Mouse (Mus musculus) heart, postnatal 0 days (tissue): ENCODE measurements at regions not wholly inside any gene's neighbourhood (a gene's known extent, or its start where the extent isn't known, plus 50 kb on each side); places are given as distances from the start of the nearest gene placed in this dataset.

ENCODE experiments used
- ATAC-seq: fragments of 200-750 bp; cut with Nextera tagmentation; 2 replicates; pipeline ENCODE4 v1.8.0; 2017; ENCODE audit warnings: low read depth, moderate number of reproducible peaks, moderate library complexity; ENCODE audit not compliant: insufficient read depth
- DNase-seq: peaks from one replicate; pipeline ENCODE4 v3.0.0-alpha.2; 2016; ENCODE audit warnings: low spot score
- H3K27ac ChIP-seq: fragments of 300-500 bp; sonication (generic); 2 replicates; pipeline ENCODE4 v1.5.1; 2014; ENCODE audit warnings: low read depth, mild to moderate bottlenecking
- H3K27me3 ChIP-seq: fragments of 300-500 bp; sonication (generic); 2 replicates; pipeline ENCODE4 v1.6.1; 2014; ENCODE audit warnings: low read length, mixed read lengths; ENCODE audit not compliant: control insufficient read depth, insufficient read depth
- H3K36me3 ChIP-seq: fragments of 300-500 bp; sonication (generic); replicated peaks from 2 replicates; pipeline ENCODE4 v1.6.1; 2014; ENCODE audit warnings: low read length, mixed read lengths; ENCODE audit not compliant: control insufficient read depth, insufficient read depth
- H3K4me1 ChIP-seq: fragments of 300-500 bp; sonication (generic); 2 replicates; pipeline ENCODE4 v1.6.1; 2014; ENCODE audit warnings: antibody characterized with exemption; ENCODE audit not compliant: control insufficient read depth, insufficient read depth
- H3K4me2 ChIP-seq: fragments of 300-500 bp; sonication (generic); 2 replicates; pipeline ENCODE4 v1.6.1; 2014; ENCODE audit warnings: low read depth, mild to moderate bottlenecking, low read length, moderate library complexity
- H3K4me3 ChIP-seq: fragments of 300-500 bp; sonication (generic); 2 replicates; pipeline ENCODE4 v1.5.1; 2014; ENCODE audit warnings: low read depth, low read length
- H3K9ac ChIP-seq: fragments of 300-500 bp; sonication (generic); replicated peaks from 2 replicates; pipeline ENCODE4 v1.6.1; 2014; ENCODE audit warnings: low read depth, low read length, mixed read lengths
- H3K9me3 ChIP-seq: fragments of 300-500 bp; sonication (generic); replicated peaks from 2 replicates; pipeline ENCODE4 v1.6.1; 2016; ENCODE audit warnings: low read length; ENCODE audit not compliant: control insufficient read depth
- CTCF ChIP-seq: IDR thresholded peaks from 2 replicates; pipeline ENCODE4 v1.5.1; 2016; ENCODE audit warnings: antibody characterized with exemption, control low read depth, low read depth
- EP300 ChIP-seq: IDR thresholded peaks from 2 replicates; pipeline ENCODE4 v1.6.1; 2016; ENCODE audit warnings: antibody characterized with exemption, low read depth
- WGBS: fragments of 180-500 bp; shearing (Covaris S2); extraction: QIAGEN DNeasy Blood & Tissue Kit; methylation state at CpG from one replicate; pipeline ENCODE4 v1.1.7; 2014; 5-methylcytosine and 5-hydroxymethylcytosine counted together

- DNase-seq: no peak
- WGBS: 86% methylated on average over 11 of the region's 11 CpGs
These were observed 232.9 kb downstream of the Gm11077 start for GRCm38 (mm10) chr6:140961987-140962386.

GRCm38 (mm10) chr6:140962563-140962962 is 233.5 kb downstream of the Gm11077 start:
- H3K4me2 ChIP-seq: no peak overlapping the region
- H3K4me1 ChIP-seq: no peaks in the 10 kb centered on the region
- no peak overlapping the region for H3K4me3 ChIP-seq
- H3K27me3 ChIP-seq: no peaks in the 10 kb centered on the region
- H3K9ac ChIP-seq: no peak overlapping the region
- no peaks in the 10 kb centered on the region for H3K9me3 ChIP-seq
- H3K27ac ChIP-seq: no peak overlapping the region
- ATAC-seq: no peak
- WGBS: 64% methylated on average over 4 of the region's 4 CpGs
- no peak for TF ChIP-seq CTCF
- no peak for TF ChIP-seq EP300
- H3K36me3 ChIP-seq: no peaks in the 10 kb centered on the region
- DNase-seq: no peak

More at GRCm38 (mm10) chr6:140961987-140962386, 232.9 kb downstream of the Gm11077 start:
- TF ChIP-seq CTCF: no peak
- Histone ChIP-seq H3K4me3 (no peak overlapping the region), H3K4me1 (no peaks in the 10 kb centered on the region), H3K36me3 (no peaks in the 10 kb centered on the region), H3K27ac (no peak overlapping the region), H3K9me3 (no peaks in the 10 kb centered on the region), H3K27me3 (no peaks in the 10 kb centered on the region), H3K4me2 (no peak overlapping the region), H3K9ac (no peak overlapping the region)
- ATAC-seq: no peak

DNA sequence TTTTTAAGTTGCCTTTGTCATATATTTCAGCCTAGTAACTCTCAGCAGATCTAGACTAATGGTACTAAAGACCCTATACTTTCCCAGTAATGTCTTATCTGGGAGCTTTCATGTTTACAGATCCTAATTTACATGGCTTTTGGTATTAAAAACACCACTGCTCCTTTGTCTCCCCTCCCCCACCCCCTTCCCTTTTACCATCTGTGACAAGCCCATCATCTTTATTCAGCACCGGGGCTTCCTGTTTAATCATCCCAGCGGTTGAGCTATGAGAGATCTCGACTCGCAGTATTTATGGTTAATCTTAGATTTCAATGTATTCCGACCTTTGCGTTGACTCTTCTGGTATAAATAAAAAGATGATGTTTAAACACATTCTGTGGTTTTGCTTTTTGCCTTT is 244.6 kb downstream of the Gm11077 start:
- Histone ChIP-seq H3K4me3 (no peak overlapping the region), H3K9me3 (no peaks in the 10 kb centered on the region), H3K36me3 (no peaks in the 10 kb centered on the region), H3K9ac (no peak overlapping the region), H3K27ac (no peak overlapping the region), H3K4me1 (no peaks in the 10 kb centered on the region), H3K4me2 (no peak overlapping the region), H3K27me3 (no peaks in the 10 kb centered on the region)
- TF ChIP-seq EP300 (no peak), CTCF (no peak)
- DNase-seq (no peak), ATAC-seq (no peak)
- 76% methylated on average over 6 of the region's 6 CpGs for WGBS

GRCm38 (mm10) chr6:140976989-140977388 is 247.9 kb downstream of the Gm11077 start:
- no peaks in the 10 kb centered on the region for H3K4me1 ChIP-seq
- DNase-seq (no peak), ATAC-seq (no peak)
- no peaks in the 10 kb centered on the region for H3K36me3 ChIP-seq
- no peak overlapping the region for H3K4me3 ChIP-seq
- no peak overlapping the region for H3K4me2 ChIP-seq
- WGBS: 70% methylated on average over 5 of the region's 5 CpGs
- TF ChIP-seq CTCF: no peak
- no peak for TF ChIP-seq EP300
- no peaks in the 10 kb centered on the region for H3K9me3 ChIP-seq
- H3K27ac ChIP-seq: no peak overlapping the region
- H3K9ac ChIP-seq: no peak overlapping the region
- H3K27me3 ChIP-seq: no peaks in the 10 kb centered on the region

GRCm38 (mm10) chr6:140983610-140984009 is 254.5 kb downstream of the Gm11077 start:
- TF ChIP-seq EP300: no peak
- TF ChIP-seq CTCF: no peak
- DNase-seq (no peak), ATAC-seq (no peak)
- 89% methylated on average over 8 of the region's 8 CpGs for WGBS
- no peaks in the 10 kb centered on the region for H3K9me3 ChIP-seq
- no peaks in the 10 kb centered on the region for H3K4me1 ChIP-seq
- H3K4me3 ChIP-seq: no peak overlapping the region
- H3K4me2 ChIP-seq: no peak overlapping the region
- no peaks in the 10 kb centered on the region for H3K36me3 ChIP-seq
- H3K27ac ChIP-seq: no peak overlapping the region
- no peak overlapping the region for H3K9ac ChIP-seq
- no peaks in the 10 kb centered on the region for H3K27me3 ChIP-seq

GRCm38 (mm10) chr6:140984249-140984648 is 255.2 kb downstream of the Gm11077 start:
- Histone ChIP-seq H3K27me3 (no peaks in the 10 kb centered on the region), H3K9ac (no peak overlapping the region), H3K4me2 (no peak overlapping the region), H3K27ac (no peak overlapping the region), H3K9me3 (no peaks in the 10 kb centered on the region), H3K4me1 (no peaks in the 10 kb centered on the region), H3K36me3 (no peaks in the 10 kb centered on the region), H3K4me3 (no peak overlapping the region)
- no peak for ATAC-seq
- 93% methylated on average over 7 of the region's 7 CpGs for WGBS
- no peak for TF ChIP-seq EP300
- no peak for TF ChIP-seq CTCF
- DNase-seq: no peak
